Mouse (Mus musculus) gonadal fat pad, adult 2 months (tissue): ENCODE measurements around the gene Tspan4. TPM values are rescaled to one million over a fixed set of nuclear protein-coding genes. Genes with fewer than 3 reads are reported as not detected.

Source experiments
- DNase-seq: peaks from one replicate; pipeline ENCODE4 v3.0.0-alpha.2; 2012; ENCODE audit warnings: low read depth
- polyA plus RNA-seq: library from polyadenylated mRNA; depleted of rRNA; stranded (reverse); fragments of >200 nt; gene quantifications from 2 replicates; pipeline ENCODE4 v1.2.3, GENCODE M21; 2012; rRNA removed

Gene Tspan4
- polyA plus RNA-seq = 100 and 130 TPM in 2 replicates

- DNase-seq = no peak
Measured at GRCm38 (mm10) chr7:141475011-141475804, at the start of gene Tspan4, which contains the start of gene Polr2l. Gene Tspan4 (plus strand): TSS chr7:141475240. Gene Polr2l (minus strand): TSS chr7:141475132.

- no peak for DNase-seq
Measured at GRCm38 (mm10) chr7:141426948-141427730, 47.9 kb upstream of the Tspan4 start.

GRCm38 (mm10) chr7:141428701-141429100 is 46.3 kb upstream of the Tspan4 start:
- no peak for DNase-seq

GRCm38 (mm10) chr7:141429310-141429709 is 45.7 kb upstream of the Tspan4 start, which contains the start of gene Cend1:
Gene Cend1 (minus strand): TSS chr7:141429491.
- DNase-seq = no peak

GRCm38 (mm10) chr7:141429840-141430584 is 45.0 kb upstream of the Tspan4 start:
- no peak for DNase-seq

GRCm38 (mm10) chr7:141430585-141431240 is 44.3 kb upstream of the Tspan4 start:
- DNase-seq = no peak

GRCm38 (mm10) chr7:141431434-141432185 is 43.4 kb upstream of the Tspan4 start:
- no peak for DNase-seq

- no peak for DNase-seq
Measured at GRCm38 (mm10) chr7:141432186-141432611, 42.8 kb upstream of the Tspan4 start.

- no peak for DNase-seq
Measured at GRCm38 (mm10) chr7:141432741-141433516, 42.1 kb upstream of the Tspan4 start.

- DNase-seq = no peak
Measured at GRCm38 (mm10) chr7:141433517-141434400, 41.3 kb upstream of the Tspan4 start.

- DNase-seq = no peak
Measured at GRCm38 (mm10) chr7:141434464-141434863, 40.6 kb upstream of the Tspan4 start.

GRCm38 (mm10) chr7:141435129-141435855 is 39.7 kb upstream of the Tspan4 start:
- DNase-seq = no peak

GRCm38 (mm10) chr7:141435856-141436522 is 39.1 kb upstream of the Tspan4 start:
- no peak for DNase-seq

- DNase-seq = no peak
Measured at GRCm38 (mm10) chr7:141436523-141436892, 38.5 kb upstream of the Tspan4 start.

- no peak for DNase-seq
Measured at GRCm38 (mm10) chr7:141437178-141438120, 37.6 kb upstream of the Tspan4 start, which contains the start of gene Slc25a22. Gene Slc25a22 (minus strand): TSS chr7:141437892.

- DNase-seq = no peak
Measured at GRCm38 (mm10) chr7:141438201-141438968, 36.7 kb upstream of the Tspan4 start.
